ENCODE assay signal across 8 mouse cellular contexts in genomic region chr2:27412245-27412800, GRCm38 (mm10). TPM values are rescaled to one million over a fixed set of nuclear protein-coding genes. Genes with fewer than 3 reads are reported as not detected.
DNase-seq lines count a peak whose midpoint lies in the region; ATAC-seq and TF ChIP-seq lines count a peak whose summit lies in the region.

No protein-coding gene starts in this region.

- no peak for TF ChIP-seq POLR2A in bone marrow, adult 2 months (IDR thresholded peaks at IDR 0.05; ENCODE audit: borderline replicate concordance, control insufficient read depth, low read depth, low read length)

- ATAC-seq in hindbrain, embryonic 16.5 days: no peak
- no peak for ATAC-seq in hindbrain, embryonic 15.5 days (ENCODE audit: low FRiP score, low read depth)
- ATAC-seq in midbrain, embryonic 13.5 days: no peak
- ATAC-seq in erythroid progenitor cell, adult 5-6 weeks (replicated peaks; ENCODE audit: low FRiP score, poor library complexity, severe bottlenecking): no peak

- H3K4me1 ChIP-seq in hindbrain, embryonic 10.5 days (replicated peaks): peaks cover 96% of the 10 kb centered on the region
- peaks cover 41% of the 10 kb centered on the region for H3K4me1 ChIP-seq in hindbrain, embryonic 16.5 days (ENCODE audit: control insufficient read depth, insufficient read depth, low read depth, low read length)
- peaks cover 14% of the 10 kb centered on the region for H3K4me1 ChIP-seq in bone marrow, adult 2 months (ENCODE audit: control insufficient read depth, insufficient read depth, low read length)
- peaks cover 71% of the 10 kb centered on the region for H3K4me1 ChIP-seq in hindbrain, embryonic 15.5 days (replicated peaks)
- peaks cover 86% of the 10 kb centered on the region for H3K4me1 ChIP-seq in midbrain, embryonic 13.5 days (replicated peaks)

- H3K4me2 ChIP-seq in hindbrain, embryonic 16.5 days (ENCODE audit: low read length): no peak overlapping the region
- H3K4me2 ChIP-seq in hindbrain, embryonic 15.5 days: no peak overlapping the region
- peak overlapping the region; percentile 21 for H3K4me2 ChIP-seq in midbrain, embryonic 13.5 days (replicated peaks)

- H3K36me3 ChIP-seq in hindbrain, embryonic 10.5 days: no peaks in the 10 kb centered on the region
- H3K36me3 ChIP-seq in hindbrain, embryonic 16.5 days (ENCODE audit: control insufficient read depth, insufficient read depth, low read length): no peaks in the 10 kb centered on the region
- H3K36me3 ChIP-seq in hindbrain, embryonic 15.5 days: no peaks in the 10 kb centered on the region
- H3K36me3 ChIP-seq in midbrain, embryonic 13.5 days: no peaks in the 10 kb centered on the region

- H3K27ac ChIP-seq in hindbrain, embryonic 10.5 days: peak overlapping the region; percentile 89
- H3K27ac ChIP-seq in hindbrain, embryonic 16.5 days (ENCODE audit: low read depth, low read length): no peak overlapping the region
- peak overlapping the region; percentile 32 for H3K27ac ChIP-seq in bone marrow, adult 2 months (ENCODE audit: control insufficient read depth, insufficient read depth, low read depth, low read length, poor library complexity)
- H3K27ac ChIP-seq in hindbrain, embryonic 15.5 days (replicated peaks): peak overlapping the region; percentile 65
- H3K27ac ChIP-seq in midbrain, embryonic 13.5 days: peak overlapping the region; percentile 83

- peak overlapping the region; percentile 25 for H3K4me3 ChIP-seq in hindbrain, embryonic 10.5 days
- no peak overlapping the region for H3K4me3 ChIP-seq in hindbrain, embryonic 16.5 days (ENCODE audit: low read length)
- no peak overlapping the region for H3K4me3 ChIP-seq in bone marrow, adult 2 months (replicated peaks; ENCODE audit: control insufficient read depth, low read depth, low read length)
- H3K4me3 ChIP-seq in hindbrain, embryonic 15.5 days: no peak overlapping the region
- no peak overlapping the region for H3K4me3 ChIP-seq in midbrain, embryonic 13.5 days (replicated peaks)

- H3K9me3 ChIP-seq in hindbrain, embryonic 10.5 days: no peaks in the 10 kb centered on the region
- no peaks in the 10 kb centered on the region for H3K9me3 ChIP-seq in hindbrain, embryonic 16.5 days (ENCODE audit: control insufficient read depth, low read length)
- H3K9me3 ChIP-seq in hindbrain, embryonic 15.5 days: no peaks in the 10 kb centered on the region
- H3K9me3 ChIP-seq in midbrain, embryonic 13.5 days: no peaks in the 10 kb centered on the region

- whole genome bisulfite sequencing in hindbrain, embryonic 10.5 days: 15% methylated on average over 7 of the region's 7 CpGs
- 12% methylated on average over 7 of the region's 7 CpGs for WGBS in hindbrain, embryonic 16.5 days
- 55% methylated on average over 7 of the region's 7 CpGs for WGBS in bone marrow, adult 2 months
- WGBS in hindbrain, embryonic 15.5 days: 15% methylated on average over 7 of the region's 7 CpGs
- WGBS in midbrain, embryonic 13.5 days: 7% methylated on average over 7 of the region's 7 CpGs

- no peak overlapping the region for H3K9ac ChIP-seq in hindbrain, embryonic 16.5 days (ENCODE audit: low read depth, low read length)
- H3K9ac ChIP-seq in hindbrain, embryonic 15.5 days: no peak overlapping the region
- no peak overlapping the region; the same call in 1 of the 2 replicates for H3K9ac ChIP-seq in midbrain, embryonic 13.5 days (replicated peaks)

- H3K27me3 ChIP-seq in hindbrain, embryonic 10.5 days (ENCODE audit: insufficient read depth, poor library complexity, severe bottlenecking): no peaks in the 10 kb centered on the region
- H3K27me3 ChIP-seq in hindbrain, embryonic 16.5 days (replicated peaks; ENCODE audit: control insufficient read depth, insufficient read depth, low read length): no peaks in the 10 kb centered on the region
- H3K27me3 ChIP-seq in hindbrain, embryonic 15.5 days: no peaks in the 10 kb centered on the region
- H3K27me3 ChIP-seq in midbrain, embryonic 13.5 days: no peaks in the 10 kb centered on the region

- no peak for TF ChIP-seq CTCF in bone marrow, adult 2 months (IDR thresholded peaks at IDR 0.05; ENCODE audit: control insufficient read depth, insufficient read depth, low read length)

- no peak for DNase-seq in hindbrain, embryonic 10.5 days (ENCODE audit: low spot score)
- no peak for DNase-seq in T-cell, adult 2 months (ENCODE audit: low spot score)
- no peak for DNase-seq in spleen, adult 18-20 months

RNA-seq across cellular contexts. Expression of gene Vav2, which starts 14.5 kb away (rescaled TPM):
- 13.6 and 16.9 TPM in 2 replicates for polyA plus RNA-seq in hindbrain, embryonic 10.5 days (2016; fragmentation: Nextera tagmentation; extraction: Ambion mirVana)
- 10.4 and 11.8 TPM in 2 replicates for polyA plus RNA-seq in hindbrain, embryonic 16.5 days (2015; fragmentation: Nextera tagmentation; extraction: Ambion mirVana)
- 11.0 and 18.8 TPM in 2 replicates for polyA plus RNA-seq in bone marrow, adult 2 months (2011; ENCODE audit: insufficient read depth, insufficient read length, low replicate concordance, missing spikeins)
- 14.3 and 15.6 TPM in 2 replicates for polyA plus RNA-seq in hindbrain, embryonic 15.5 days (2015; fragmentation: Nextera tagmentation; extraction: Ambion mirVana)
- 12.7 and 15.4 TPM in 2 replicates for polyA plus RNA-seq in midbrain, embryonic 13.5 days (2015; fragmentation: Nextera tagmentation; extraction: Ambion mirVana)
- total RNA-seq in erythroid progenitor cell, adult 5-6 weeks (2015; ENCODE audit: low replicate concordance): 1.7 and 3.6 TPM in 2 replicates
- total RNA-seq in erythroid progenitor cell, adult 5-6 weeks (2017; ENCODE audit: low replicate concordance): 2.2 and 10.7 TPM in 2 replicates

RNA-seq across cellular contexts. Expression of gene Brd3os, which starts 29.8 kb away (rescaled TPM):
- polyA plus RNA-seq in hindbrain, embryonic 10.5 days (2016; fragmentation: Nextera tagmentation; extraction: Ambion mirVana): 9.9 and 16.5 TPM in 2 replicates
- 45.6 and 46.2 TPM in 2 replicates for polyA plus RNA-seq in hindbrain, embryonic 16.5 days (2015; fragmentation: Nextera tagmentation; extraction: Ambion mirVana)
- 0.68 and 1.3 TPM in 2 replicates for polyA plus RNA-seq in bone marrow, adult 2 months (2011; ENCODE audit: insufficient read depth, insufficient read length, low replicate concordance, missing spikeins)
- polyA plus RNA-seq in hindbrain, embryonic 15.5 days (2015; fragmentation: Nextera tagmentation; extraction: Ambion mirVana): 40.0 and 44.6 TPM in 2 replicates
- polyA plus RNA-seq in midbrain, embryonic 13.5 days (2015; fragmentation: Nextera tagmentation; extraction: Ambion mirVana): 27.9 and 29.0 TPM in 2 replicates
- not detected in 2 replicates for total RNA-seq in erythroid progenitor cell, adult 5-6 weeks (2015; ENCODE audit: low replicate concordance)
- total RNA-seq in erythroid progenitor cell, adult 5-6 weeks (2017; ENCODE audit: low replicate concordance): 1.2 TPM in 1 of 2 replicates, not detected in the other
